Mouse (Mus musculus) lung, postnatal 0 days (tissue): Measurements from ENCODE around the gene Grm8. TPM values are rescaled to one million over a fixed set of nuclear protein-coding genes. Genes with fewer than 3 reads are reported as not detected.
A peak's percentile ranks its signal among the peaks of the same experiment; 100 is the strongest.

ENCODE experiments used
- ATAC-seq: fragments of 200-750 bp; cut with Nextera tagmentation; 2 replicates; pipeline ENCODE4 v1.8.0; 2017; ENCODE audit warnings: moderate library complexity
- DNase-seq: peaks from one replicate; pipeline ENCODE4 v3.0.0-alpha.2; 2016; ENCODE audit warnings: low spot score
- H3K27ac ChIP-seq: fragments of 300-500 bp; sonication (generic); 2 replicates; pipeline ENCODE4 v1.5.1; 2014; ENCODE audit warnings: antibody characterized with exemption, mild to moderate bottlenecking, low read length, mixed read lengths
- H3K27me3 ChIP-seq: fragments of 300-500 bp; sonication (generic); replicated peaks from 2 replicates; pipeline ENCODE4 v1.6.1; 2014; ENCODE audit warnings: low read length, mixed read lengths; ENCODE audit not compliant: insufficient read depth
- H3K36me3 ChIP-seq: fragments of 300-500 bp; sonication (generic); 2 replicates; pipeline ENCODE4 v1.6.1; 2014; ENCODE audit warnings: low read length, mixed read lengths; ENCODE audit not compliant: insufficient read depth
- H3K4me1 ChIP-seq: fragments of 300-500 bp; sonication (generic); 2 replicates; pipeline ENCODE4 v1.6.1; 2014; ENCODE audit warnings: antibody characterized with exemption, low read depth, low read length, mixed read lengths; ENCODE audit not compliant: insufficient read depth
- H3K4me2 ChIP-seq: fragments of 300-500 bp; sonication (generic); replicated peaks from 2 replicates; pipeline ENCODE4 v1.6.1; 2014; ENCODE audit warnings: low read depth, mild to moderate bottlenecking, low read length, moderate library complexity, mixed read lengths
- H3K4me3 ChIP-seq: fragments of 300-500 bp; sonication (generic); 2 replicates; pipeline ENCODE4 v1.5.1; 2014; ENCODE audit warnings: low read depth, low read length
- H3K9ac ChIP-seq: fragments of 300-500 bp; sonication (generic); replicated peaks from 2 replicates; pipeline ENCODE4 v1.6.1; 2014; ENCODE audit warnings: low read depth, mild to moderate bottlenecking
- H3K9me3 ChIP-seq: fragments of 300-500 bp; sonication (generic); 2 replicates; pipeline ENCODE4 v1.6.1; 2016; ENCODE audit warnings: low read length, mixed read lengths
- CTCF ChIP-seq: IDR thresholded peaks from 2 replicates; pipeline ENCODE4 v1.5.1; 2016; ENCODE audit warnings: antibody characterized with exemption, mild to moderate bottlenecking
- EP300 ChIP-seq: IDR thresholded peaks from 2 replicates; pipeline ENCODE4 v1.6.1; 2016; ENCODE audit warnings: antibody characterized with exemption, mild to moderate bottlenecking, control low read depth
- WGBS: fragments of 180-500 bp; shearing (Covaris S2); extraction: QIAGEN DNeasy Blood & Tissue Kit; methylation state at CpG from one replicate; pipeline ENCODE4 v1.1.7; 2014; 5-methylcytosine and 5-hydroxymethylcytosine counted together
- polyA plus RNA-seq: library from polyadenylated mRNA; unstranded; fragments of >200 nt; fragmentation: Nextera tagmentation; extraction: Ambion mirVana; gene quantifications from 2 replicates; pipeline ENCODE4 v1.2.1, GENCODE M21; 2015

Grm8 gene
- polyA plus RNA-seq, 1 experiment from 2014 or later = not detected

- H3K36me3 ChIP-seq = no peaks in the 10 kb centered on the region
- TF ChIP-seq EP300 (no peak), CTCF (no peak)
- no peak overlapping the region for H3K27ac ChIP-seq
- no peak overlapping the region for H3K9ac ChIP-seq
- H3K4me1 ChIP-seq = no peaks in the 10 kb centered on the region
- no peaks in the 10 kb centered on the region for H3K9me3 ChIP-seq
- no peak overlapping the region for H3K4me2 ChIP-seq
- ATAC-seq = no peak
- WGBS = 81% methylated on average over 2 of the region's 2 CpGs
- DNase-seq = no peak
- H3K27me3 ChIP-seq = no peaks in the 10 kb centered on the region
- no peak overlapping the region for H3K4me3 ChIP-seq
Measured at GRCm38 (mm10) chr6:27753290-27753829, 381.6 kb downstream of the Grm8 start.

GRCm38 (mm10) chr6:27746493-27746892 lies 388.5 kb downstream of the Grm8 start:
- TF ChIP-seq CTCF (no peak), EP300 (no peak)
- WGBS = 70% methylated on average over 4 of the region's 4 CpGs
- Histone ChIP-seq H3K4me2 (no peak overlapping the region), H3K4me1 (no peaks in the 10 kb centered on the region), H3K9me3 (no peaks in the 10 kb centered on the region), H3K27me3 (no peaks in the 10 kb centered on the region), H3K36me3 (no peaks in the 10 kb centered on the region), H3K4me3 (no peak overlapping the region), H3K27ac (no peak overlapping the region), H3K9ac (no peak overlapping the region)
- ATAC-seq (no peak), DNase-seq (no peak)

- DNase-seq (no peak), ATAC-seq (no peak)
- H3K27me3 ChIP-seq = no peaks in the 10 kb centered on the region
- no peak overlapping the region for H3K4me2 ChIP-seq
- H3K9ac ChIP-seq = no peak overlapping the region
- no peak for TF ChIP-seq CTCF
- no peak for TF ChIP-seq EP300
- no peaks in the 10 kb centered on the region for H3K36me3 ChIP-seq
- no peak overlapping the region for H3K4me3 ChIP-seq
- no peaks in the 10 kb centered on the region for H3K4me1 ChIP-seq
- no peaks in the 10 kb centered on the region for H3K9me3 ChIP-seq
- H3K27ac ChIP-seq = no peak overlapping the region
- 27% methylated on average over 5 of the region's 5 CpGs for WGBS
Measured at GRCm38 (mm10) chr6:27745693-27746451, 389.1 kb downstream of the Grm8 start.

- no peaks in the 10 kb centered on the region for H3K36me3 ChIP-seq
- no peak overlapping the region for H3K4me3 ChIP-seq
- 65% methylated on average over 3 of the region's 3 CpGs for WGBS
- H3K9me3 ChIP-seq = no peaks in the 10 kb centered on the region
- H3K4me1 ChIP-seq = no peaks in the 10 kb centered on the region
- H3K27me3 ChIP-seq = no peaks in the 10 kb centered on the region
- ATAC-seq (no peak), DNase-seq (no peak)
- no peak overlapping the region for H3K9ac ChIP-seq
- no peak overlapping the region for H3K4me2 ChIP-seq
- no peak for TF ChIP-seq EP300
- TF ChIP-seq CTCF = no peak
- no peak overlapping the region for H3K27ac ChIP-seq
Measured at GRCm38 (mm10) chr6:27689382-27689781, 445.6 kb downstream of the Grm8 start.

GRCm38 (mm10) chr6:27661747-27662435 lies 473.1 kb downstream of the Grm8 start:
- 26% methylated on average over 6 of the region's 6 CpGs for WGBS

GRCm38 (mm10) chr6:27657520-27657919 lies 477.5 kb downstream of the Grm8 start:
- TF ChIP-seq EP300 = no peak
- TF ChIP-seq CTCF = peak; percentile 64
- no peak overlapping the region for H3K4me2 ChIP-seq
- H3K4me1 ChIP-seq = no peaks in the 10 kb centered on the region
- H3K4me3 ChIP-seq = no peak overlapping the region
- H3K9ac ChIP-seq = no peak overlapping the region
- H3K9me3 ChIP-seq = no peaks in the 10 kb centered on the region
- H3K27me3 ChIP-seq = no peaks in the 10 kb centered on the region
- 39% methylated on average over 1 of the region's 1 CpGs for WGBS
- no peaks in the 10 kb centered on the region for H3K36me3 ChIP-seq
- DNase-seq = peak; percentile 14
- no peak for ATAC-seq
- no peak overlapping the region for H3K27ac ChIP-seq

More at GRCm38 (mm10) chr6:27661747-27662435, 473.1 kb downstream of the Grm8 start:
- H3K27me3 ChIP-seq = no peaks in the 10 kb centered on the region
- no peak for ATAC-seq
- no peak overlapping the region for H3K9ac ChIP-seq
- H3K9me3 ChIP-seq = no peaks in the 10 kb centered on the region
- no peak overlapping the region for H3K4me3 ChIP-seq
- no peak for TF ChIP-seq EP300
- TF ChIP-seq CTCF = no peak
- no peak overlapping the region for H3K4me2 ChIP-seq
- H3K27ac ChIP-seq = no peak overlapping the region
- H3K36me3 ChIP-seq = no peaks in the 10 kb centered on the region
- H3K4me1 ChIP-seq = no peaks in the 10 kb centered on the region
- DNase-seq = no peak
